Mouse (Mus musculus): ENCODE measurements around the gene Kif6.

GRCm38 (mm10) chr17:49627011-49627794 is 12.3 kb downstream of the Kif6 start:
- no peak for TF ChIP-seq GATA1 (IDR thresholded peaks at IDR 0.05; ENCODE audit: borderline replicate concordance, low read length)
- no peak for TF ChIP-seq FLI1 (IDR thresholded peaks at IDR 0.05; ENCODE audit: low read length)

All from megakaryocyte, embryonic 14.5 days (primary cell).